Mouse (Mus musculus) heart, embryonic 14.5 days (tissue): ENCODE data around the gene Prm3. TPM values are rescaled to one million over a fixed set of nuclear protein-coding genes. Genes with fewer than 3 reads are reported as not detected.

Source experiments
- ATAC-seq: fragments of 200-750 bp; cut with Nextera tagmentation; 2 replicates; pipeline ENCODE4 v1.8.0; 2017; ENCODE audit warnings: low read depth, moderate TSS enrichment; ENCODE audit not compliant: insufficient number of reproducible peaks, insufficient read depth, low FRiP score
- H3K27ac ChIP-seq, 2 experiments: fragments of 200-500 bp in 1 of 2; fragments of 300-500 bp in 1 of 2; sonication (generic) in 1 of 2; replicated peaks in 1 of 2; 2 replicates each; pipeline ENCODE4 v1.5.1; 2012 to 2014; ENCODE audit warnings: low read depth in 2 of 2, low read length in 2 of 2, control low read depth in 1 of 2, mild to moderate bottlenecking in 1 of 2, mixed read lengths in 1 of 2; ENCODE audit not compliant: control insufficient read depth in 1 of 2, insufficient read depth in 1 of 2
- H3K27me3 ChIP-seq: fragments of 300-500 bp; sonication (generic); 2 replicates; pipeline ENCODE4 v1.6.1; 2014; ENCODE audit warnings: mild to moderate bottlenecking, low read length, control low read depth; ENCODE audit not compliant: control insufficient read depth, insufficient read depth
- H3K36me3 ChIP-seq: fragments of 300-500 bp; sonication (generic); 2 replicates; pipeline ENCODE4 v1.6.1; 2014; ENCODE audit warnings: mild to moderate bottlenecking, control low read depth, low read length, mixed read lengths; ENCODE audit not compliant: control insufficient read depth, insufficient read depth
- H3K4me1 ChIP-seq, 2 experiments: fragments of 200-500 bp in 1 of 2; fragments of 300-500 bp in 1 of 2; sonication (generic) in 1 of 2; 2 replicates each; pipeline ENCODE4 v1.6.1; 2012 to 2014; ENCODE audit warnings: low read length in 2 of 2, control low read depth in 1 of 2, mixed read lengths in 1 of 2; ENCODE audit not compliant: control insufficient read depth in 2 of 2, insufficient read depth in 2 of 2
- H3K4me2 ChIP-seq: fragments of 300-500 bp; sonication (generic); 2 replicates; pipeline ENCODE4 v1.6.1; 2014; ENCODE audit warnings: mild to moderate bottlenecking, low read length
- H3K4me3 ChIP-seq, 2 experiments: fragments of 200-500 bp in 1 of 2; fragments of 300-500 bp in 1 of 2; sonication (generic) in 1 of 2; 2 replicates each; pipeline ENCODE4 v1.5.1; 2012 to 2014; ENCODE audit warnings: low read length in 2 of 2, mild to moderate bottlenecking in 2 of 2, control low read depth in 1 of 2, low read depth in 1 of 2, moderate library complexity in 1 of 2; ENCODE audit not compliant: control insufficient read depth in 1 of 2, insufficient read depth in 1 of 2
- H3K9ac ChIP-seq: fragments of 300-500 bp; sonication (generic); 2 replicates; pipeline ENCODE4 v1.6.1; 2014; ENCODE audit warnings: mild to moderate bottlenecking, low read length
- H3K9me3 ChIP-seq: fragments of 300-500 bp; sonication (generic); 2 replicates; pipeline ENCODE4 v1.6.1; 2016; ENCODE audit warnings: low read length, control low read depth; ENCODE audit not compliant: control insufficient read depth
- WGBS: fragments of 180-500 bp; shearing (Covaris S2); extraction: QIAGEN DNeasy Blood & Tissue Kit; methylation state at CpG from one replicate; pipeline ENCODE4 v1.1.7; 2014; 5-methylcytosine and 5-hydroxymethylcytosine counted together
- polyA plus RNA-seq: library from polyadenylated mRNA; unstranded; fragments of >200 nt; fragmentation: Nextera tagmentation; extraction: Ambion mirVana; gene quantifications from 2 replicates; pipeline ENCODE4 v1.2.1, GENCODE M21; 2014

The Prm3 gene
- polyA plus RNA-seq, 1 experiment from 2014 or later, result not detected

GRCm38 (mm10) chr16:10834542-10834910, 43.8 kb upstream of the Prm3 start:
- H3K4me1 ChIP-seq, result peaks cover 23 to 35% of the 10 kb centered on the region in 2 experiments
- no peaks in the 10 kb centered on the region for H3K9me3 ChIP-seq
- no peaks in the 10 kb centered on the region for H3K36me3 ChIP-seq
- no peak overlapping the region; a peak in 1 of 4 replicates for H3K27ac ChIP-seq
- no peaks in the 10 kb centered on the region for H3K27me3 ChIP-seq
- H3K9ac ChIP-seq, result peak overlapping the region; percentile 63
- peak overlapping the region; percentile 63 to 68 for H3K4me3 ChIP-seq
- ATAC-seq, result no peak
- 8% methylated on average over 12 of the region's 12 CpGs for WGBS
- peak overlapping the region; percentile 84 for H3K4me2 ChIP-seq

- Histone ChIP-seq H3K9ac (no peak overlapping the region), H3K36me3 (no peaks in the 10 kb centered on the region)
These were observed 37.7 kb upstream of the Prm3 start for GRCm38 (mm10) chr16:10828461-10828805.

GRCm38 (mm10) chr16:10827766-10828460, 37.2 kb upstream of the Prm3 start:
- Histone ChIP-seq H3K4me2 (no peak overlapping the region), H3K27ac (no peak overlapping the region), H3K4me3 (no peak overlapping the region), H3K9me3 (no peaks in the 10 kb centered on the region), H3K4me1 (no peaks in the 10 kb centered on the region), H3K27me3 (no peaks in the 10 kb centered on the region), H3K9ac (no peak overlapping the region), H3K36me3 (no peaks in the 10 kb centered on the region)
- WGBS, result 74% methylated on average over 7 of the region's 7 CpGs
- ATAC-seq, result no peak

More at GRCm38 (mm10) chr16:10828461-10828805, 37.7 kb upstream of the Prm3 start:
- no peak overlapping the region for H3K4me3 ChIP-seq
- no peaks in the 10 kb centered on the region for H3K9me3 ChIP-seq
- WGBS, result 63% methylated on average over 4 of the region's 4 CpGs
- ATAC-seq, result no peak
- H3K27me3 ChIP-seq, result no peaks in the 10 kb centered on the region
- H3K4me2 ChIP-seq, result no peak overlapping the region
- H3K27ac ChIP-seq, result no peak overlapping the region
- no peaks in the 10 kb centered on the region for H3K4me1 ChIP-seq

- H3K4me3 ChIP-seq, result no peak overlapping the region
- H3K4me1 ChIP-seq, result no peaks in the 10 kb centered on the region
- 91% methylated on average over 9 of the region's 9 CpGs for WGBS
- H3K27me3 ChIP-seq, result no peaks in the 10 kb centered on the region
- no peak overlapping the region for H3K27ac ChIP-seq
- H3K36me3 ChIP-seq, result no peaks in the 10 kb centered on the region
- H3K4me2 ChIP-seq, result no peak overlapping the region
- no peak overlapping the region for H3K9ac ChIP-seq
- no peaks in the 10 kb centered on the region for H3K9me3 ChIP-seq
- no peak for ATAC-seq
These were observed 36.6 kb upstream of the Prm3 start for GRCm38 (mm10) chr16:10827269-10827668.

GRCm38 (mm10) chr16:10825840-10826239, 35.1 kb upstream of the Prm3 start:
- no peak overlapping the region for H3K9ac ChIP-seq
- H3K4me2 ChIP-seq, result no peak overlapping the region
- no peaks in the 10 kb centered on the region for H3K27me3 ChIP-seq
- peaks cover 0 to under 1% of the 10 kb centered on the region in 2 experiments; a peak in 1 of 4 replicates for H3K4me1 ChIP-seq
- H3K27ac ChIP-seq, result no peak overlapping the region
- no peak overlapping the region for H3K4me3 ChIP-seq
- H3K9me3 ChIP-seq, result no peaks in the 10 kb centered on the region
- H3K36me3 ChIP-seq, result no peaks in the 10 kb centered on the region
- WGBS, result 79% methylated on average over 4 of the region's 4 CpGs
- no peak for ATAC-seq

GRCm38 (mm10) chr16:10824536-10824935, 33.8 kb upstream of the Prm3 start:
- Histone ChIP-seq H3K36me3 (no peaks in the 10 kb centered on the region), H3K4me3 (no peak overlapping the region), H3K4me1 (peaks cover 0 to 11% of the 10 kb centered on the region in 2 experiments; a peak in 1 of 4 replicates), H3K27ac (no peak overlapping the region), H3K9me3 (no peaks in the 10 kb centered on the region), H3K9ac (no peak overlapping the region), H3K27me3 (no peaks in the 10 kb centered on the region), H3K4me2 (no peak overlapping the region)
- 65% methylated on average over 1 of the region's 1 CpGs for WGBS
- no peak for ATAC-seq

GRCm38 (mm10) chr16:10821387-10821786, 30.7 kb upstream of the Prm3 start:
- Histone ChIP-seq H3K9me3 (no peaks in the 10 kb centered on the region), H3K27me3 (no peaks in the 10 kb centered on the region), H3K27ac (no peak overlapping the region), H3K4me2 (no peak overlapping the region), H3K4me3 (no peak overlapping the region), H3K36me3 (no peaks in the 10 kb centered on the region), H3K4me1 (peaks cover 0 to 16% of the 10 kb centered on the region in 2 experiments; a peak in 2 of 4 replicates), H3K9ac (no peak overlapping the region)
- 60% methylated on average over 4 of the region's 4 CpGs for WGBS
- 0 out of 2 replicates have a peak, but pooled peaks have one; percentile 7 for ATAC-seq

GRCm38 (mm10) chr16:10819966-10820365, 29.3 kb upstream of the Prm3 start:
- no peak overlapping the region for H3K4me2 ChIP-seq
- 51% methylated on average over 3 of the region's 3 CpGs for WGBS
- H3K4me1 ChIP-seq, result peaks cover 4 to 16% of the 10 kb centered on the region in 2 experiments; a peak in 3 of 4 replicates
- no peak for ATAC-seq
- H3K27ac ChIP-seq, result peak overlapping the region in 1 of 2 experiments; percentile 42; a peak in 1 of 4 replicates
- H3K27me3 ChIP-seq, result no peaks in the 10 kb centered on the region
- no peak overlapping the region for H3K9ac ChIP-seq
- H3K4me3 ChIP-seq, result no peak overlapping the region
- H3K9me3 ChIP-seq, result no peaks in the 10 kb centered on the region
- no peaks in the 10 kb centered on the region for H3K36me3 ChIP-seq
